Mouse (Mus musculus) embryonic fibroblast, embryonic 13.5 days (primary cell): ENCODE data around the gene Hist1h2ab. TPM values are rescaled to one million over a fixed set of nuclear protein-coding genes. Genes with fewer than 3 reads are reported as not detected.
"Not testable (repeated sequence)": the region's sequence is repeated elsewhere in the genome, so short reads cannot be mapped to it uniquely, and the experiment has no call there.

Experiments
- H3K27ac ChIP-seq: 2 replicates; pipeline ENCODE4 v1.5.1; 2012; ENCODE audit warnings: low read length, control low read depth, inconsistent platforms; ENCODE audit not compliant: insufficient read depth
- H3K4me1 ChIP-seq: 2 replicates; pipeline ENCODE4 v1.6.1; 2011; ENCODE audit warnings: low read length; ENCODE audit not compliant: control insufficient read depth, insufficient read depth
- H3K4me3 ChIP-seq: 2 replicates; pipeline ENCODE4 v1.5.1; 2011; ENCODE audit warnings: mild to moderate bottlenecking, control low read depth, low read length; ENCODE audit not compliant: insufficient read depth
- CTCF ChIP-seq: IDR thresholded peaks from 2 replicates; pipeline ENCODE4 v1.5.1; 2011; ENCODE audit warnings: mild to moderate bottlenecking, control low read depth, low read length, moderate library complexity, borderline replicate concordance; ENCODE audit not compliant: insufficient read depth
- POLR2A ChIP-seq: IDR thresholded peaks from 2 replicates; pipeline ENCODE4 v1.6.1; 2011; ENCODE audit warnings: low read depth, mild to moderate bottlenecking, control low read depth, low read length, moderate library complexity
- polyA plus RNA-seq: library from polyadenylated mRNA; stranded (reverse); fragments of >200 nt; gene quantifications from 2 replicates; pipeline ENCODE4 v1.2.4, GENCODE M21; 2011; ENCODE audit warnings: low read depth; ENCODE audit not compliant: missing spikeins, insufficient read length

The Hist1h2ab gene
- polyA plus RNA-seq, 1 experiment, result 12.3 TPM

- peak overlapping the region; percentile 49; the same call in 1 of the 2 replicates for H3K4me3 ChIP-seq
Measured at GRCm38 (mm10) chr13:23759916-23760239, 9.0 kb downstream of the Hist1h2ab start.

DNA sequence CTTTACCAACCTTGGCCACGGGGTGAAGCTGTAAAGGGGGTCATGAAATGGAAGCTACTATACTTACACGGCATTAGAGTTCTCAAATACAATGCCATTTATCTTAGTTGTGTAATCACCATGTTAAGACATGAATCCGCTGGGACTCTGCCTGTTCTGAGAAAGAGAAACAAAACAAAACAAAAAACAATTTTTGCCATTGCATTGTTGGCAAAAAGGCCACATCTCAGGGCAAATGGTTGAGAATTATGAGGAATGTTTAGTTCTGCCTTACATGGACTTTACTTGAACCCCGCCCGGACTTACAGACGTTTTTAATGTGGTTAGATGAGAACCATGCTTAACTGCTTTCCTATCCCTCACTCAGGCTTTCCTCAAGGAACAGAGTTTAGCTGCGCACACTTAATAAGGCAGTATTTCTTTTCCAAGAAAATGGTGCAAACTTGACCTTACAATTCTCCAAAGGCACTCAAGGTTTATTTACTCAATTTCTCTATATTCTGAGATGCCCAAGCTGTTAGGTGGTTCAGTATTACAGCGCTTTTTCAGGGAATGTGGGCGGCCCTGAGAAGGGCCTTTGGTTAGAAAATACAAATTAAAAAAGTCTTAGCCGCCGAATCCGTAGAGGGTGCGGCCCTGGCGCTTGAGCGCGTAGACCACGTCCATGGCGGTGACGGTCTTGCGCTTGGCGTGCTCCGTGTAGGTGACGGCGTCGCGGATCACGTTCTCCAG, 9.5 kb downstream of the Hist1h2ab start:
- peak overlapping the region; percentile 49 for H3K4me3 ChIP-seq
- TF ChIP-seq POLR2A (peak; percentile 30; the same call in 1 of the 2 replicates), CTCF (no peak)
- H3K4me1 ChIP-seq, result no peaks in the 10 kb centered on the region
- H3K27ac ChIP-seq, result peak overlapping the region; percentile 87

More at GRCm38 (mm10) chr13:23759916-23760239, 9.0 kb downstream of the Hist1h2ab start:
- peak overlapping the region; percentile 87 for H3K27ac ChIP-seq
- H3K4me1 ChIP-seq, result no peaks in the 10 kb centered on the region
- TF ChIP-seq CTCF, result no peak
- TF ChIP-seq POLR2A, result no peak; the same call in 1 of the 2 replicates

DNA sequence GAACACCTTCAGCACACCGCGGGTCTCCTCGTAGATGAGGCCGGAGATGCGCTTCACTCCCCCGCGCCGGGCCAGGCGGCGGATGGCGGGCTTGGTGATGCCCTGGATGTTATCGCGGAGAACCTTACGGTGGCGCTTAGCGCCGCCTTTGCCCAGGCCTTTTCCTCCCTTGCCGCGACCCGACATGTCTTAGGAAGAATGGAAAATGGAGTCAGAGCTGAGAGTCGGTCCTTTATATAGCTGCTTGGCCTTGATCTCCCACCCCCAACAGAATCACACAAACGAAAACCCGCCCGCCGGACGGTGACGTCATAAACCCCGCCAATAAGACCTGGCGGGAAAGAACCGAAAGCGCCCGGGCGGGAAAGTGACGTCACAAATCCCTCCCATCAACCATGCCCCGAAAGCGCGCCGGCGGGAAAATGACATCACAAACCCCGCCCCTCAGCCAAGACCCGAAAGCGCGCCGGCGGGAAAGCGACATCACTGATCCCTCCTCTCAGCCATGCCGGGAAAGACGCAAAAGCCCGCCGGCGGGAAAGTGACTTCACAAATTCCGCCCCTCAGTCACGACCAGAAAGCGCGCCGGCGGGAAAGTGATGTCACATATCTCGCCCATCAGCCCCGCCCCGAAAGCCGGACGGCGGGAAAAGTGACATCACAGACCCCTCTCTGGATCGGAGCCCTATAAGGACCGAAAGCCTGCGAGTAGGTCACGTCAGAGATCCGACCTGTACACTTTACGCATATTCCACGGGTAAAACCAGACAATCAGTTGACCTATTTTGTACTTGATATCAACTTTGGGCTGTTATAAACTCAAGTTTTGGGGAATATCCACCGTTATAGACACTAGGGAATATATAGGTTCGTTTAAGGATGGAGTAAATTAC, 10.3 kb downstream of the Hist1h2ab start, which contains the start of gene Hist1h4a:
Gene Hist1h4a, minus strand, starts transcription at position 259 of the 893 bp plus-strand sequence.
- Histone ChIP-seq H3K27ac (peak within 1 kb of the TSS; percentile 93), H3K4me1 (no peaks in the 10 kb centered on the region), H3K4me3 (peak within 1 kb of the TSS; percentile 49)
- TF ChIP-seq POLR2A, result peak; percentile 98
- no peak for TF ChIP-seq CTCF

DNA sequence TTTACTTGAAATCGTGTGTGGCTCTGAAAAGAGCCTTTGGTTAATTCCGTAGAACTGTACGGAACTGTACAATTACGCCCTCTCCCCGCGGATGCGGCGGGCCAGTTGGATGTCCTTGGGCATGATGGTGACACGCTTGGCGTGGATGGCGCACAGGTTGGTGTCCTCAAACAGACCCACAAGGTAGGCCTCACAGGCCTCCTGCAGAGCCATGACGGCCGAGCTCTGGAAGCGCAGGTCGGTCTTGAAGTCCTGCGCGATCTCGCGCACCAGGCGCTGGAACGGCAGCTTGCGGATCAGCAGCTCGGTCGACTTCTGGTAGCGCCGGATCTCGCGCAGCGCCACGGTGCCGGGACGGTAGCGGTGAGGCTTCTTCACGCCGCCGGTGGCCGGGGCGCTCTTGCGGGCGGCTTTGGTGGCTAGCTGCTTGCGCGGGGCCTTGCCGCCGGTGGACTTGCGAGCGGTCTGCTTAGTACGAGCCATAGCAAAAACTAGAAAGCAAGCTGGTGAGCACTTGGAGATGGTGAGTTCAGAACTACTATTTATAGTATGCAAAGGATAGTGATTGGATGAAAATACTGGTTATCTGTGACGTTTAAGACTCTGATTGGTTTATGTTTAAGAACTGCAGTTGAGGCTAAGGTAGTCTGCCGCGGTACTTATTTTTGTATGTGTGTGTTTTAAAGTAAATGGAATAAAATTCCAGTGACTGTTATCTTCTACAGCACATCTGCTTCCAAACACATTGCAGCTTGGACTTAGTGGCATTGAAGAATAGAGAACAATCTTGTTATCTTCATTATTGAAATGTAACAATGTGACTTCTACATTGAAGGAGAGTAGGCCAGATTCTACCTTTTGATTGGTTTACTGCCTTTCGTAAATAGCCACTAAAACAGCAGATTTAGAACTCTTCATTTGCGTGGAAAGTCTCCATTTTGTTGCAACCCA, 11.2 kb downstream of the Hist1h2ab start, which contains the start of gene Hist1h3a:
Gene Hist1h3a, minus strand, starts transcription at position 516 of the 951 bp plus-strand sequence.
- peak; percentile 94 for TF ChIP-seq POLR2A
- Histone ChIP-seq H3K27ac (peak within 1 kb of the TSS; percentile 93), H3K4me3 (peak within 1 kb of the TSS; percentile 40)
- not testable (repeated sequence) for H3K4me1 ChIP-seq

DNA sequence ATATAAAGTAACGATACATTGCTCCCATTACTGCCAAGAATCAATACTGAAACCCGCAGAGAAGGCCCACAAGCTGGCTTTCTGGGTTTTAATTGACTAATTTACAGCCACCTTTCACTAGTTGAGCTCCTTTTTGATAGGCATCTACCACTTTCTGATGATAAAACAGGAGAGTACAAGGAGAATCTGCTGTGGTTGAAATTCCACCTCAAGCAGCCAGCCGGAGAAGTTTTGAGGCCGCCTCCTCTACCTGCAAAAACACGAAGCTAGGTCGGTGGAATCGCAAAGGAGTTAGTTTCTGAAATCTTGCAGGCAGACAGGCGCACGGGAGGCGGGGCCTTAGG, 12.3 kb downstream of the Hist1h2ab start:
- no peak for TF ChIP-seq POLR2A
- TF ChIP-seq CTCF, result no peak
- Histone ChIP-seq H3K4me1 (no peaks in the 10 kb centered on the region), H3K4me3 (no peak overlapping the region), H3K27ac (peak overlapping the region; percentile 74)

GRCm38 (mm10) chr13:23763586-23764323, 12.8 kb downstream of the Hist1h2ab start, which contains the start of gene Hist1h1a:
Gene Hist1h1a, plus strand, starts transcription at chr13:23763666.
- Histone ChIP-seq H3K27ac (peak within 1 kb of the TSS; percentile 74), H3K4me3 (peak within 1 kb of the TSS; percentile 51), H3K4me1 (no peaks in the 10 kb centered on the region)
- no peak for TF ChIP-seq CTCF
- TF ChIP-seq POLR2A, result peak; percentile 99

- peak overlapping the region; percentile 51; the same call in 1 of the 2 replicates for H3K4me3 ChIP-seq
- TF ChIP-seq CTCF (no peak), POLR2A (peak; percentile 61)
- H3K27ac ChIP-seq, result no peak overlapping the region
- no peaks in the 10 kb centered on the region for H3K4me1 ChIP-seq
Measured at GRCm38 (mm10) chr13:23764324-23765171, 13.6 kb downstream of the Hist1h2ab start.

- Histone ChIP-seq H3K27ac (no peak overlapping the region), H3K4me3 (no peak overlapping the region), H3K4me1 (no peaks in the 10 kb centered on the region)
- no peak for TF ChIP-seq POLR2A
- TF ChIP-seq CTCF, result no peak
Measured at GRCm38 (mm10) chr13:23765172-23765513, 14.2 kb downstream of the Hist1h2ab start.
